Mouse (Mus musculus) adrenal gland, postnatal 14 days (tissue): ENCODE data around the gene Coq2. TPM values are rescaled to one million over a fixed set of nuclear protein-coding genes. Genes with fewer than 3 reads are reported as not detected.

Experiments used
- DNase-seq: peaks from one replicate; pipeline ENCODE4 v3.0.0; 2021; ENCODE audit warnings: mixed read lengths
- total RNA-seq: library from RNA; stranded (reverse); gene quantifications from 2 replicates; pipeline ENCODE4 v1.2.3, GENCODE M21; 2021

Coq2 gene
- total RNA-seq, 1 experiment from 2014 or later = 59.7 TPM

DNA sequence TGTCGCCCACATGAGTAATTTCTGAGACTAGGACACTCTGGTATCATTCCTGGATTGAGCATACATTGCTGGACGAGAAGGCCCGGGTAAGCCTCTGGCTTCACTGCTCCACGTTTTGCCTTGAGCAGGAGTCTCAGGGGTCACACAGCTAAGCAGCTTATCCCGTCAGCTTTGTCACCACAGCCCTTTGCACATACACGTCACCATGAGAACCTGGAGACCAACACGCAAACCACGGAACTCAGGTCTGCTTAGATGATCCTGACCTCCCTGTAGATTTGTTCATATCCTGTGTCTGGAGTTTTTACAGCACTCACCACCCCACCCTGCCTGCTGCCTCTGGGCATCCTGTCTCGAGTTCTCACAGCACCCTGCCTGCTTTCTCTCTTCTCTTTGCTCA, 54.0 kb downstream of the Coq2 start:
- DNase-seq = no peak

- no peak for DNase-seq
These were observed 55.2 kb downstream of the Coq2 start for GRCm38 (mm10) chr5:100619586-100620275.

- no peak for DNase-seq
These were observed 60.8 kb downstream of the Coq2 start for GRCm38 (mm10) chr5:100613896-100614768.

GRCm38 (mm10) chr5:100607868-100608267, 67.1 kb downstream of the Coq2 start:
- no peak for DNase-seq

- no peak for DNase-seq
These were observed 67.7 kb downstream of the Coq2 start for GRCm38 (mm10) chr5:100607090-100607762.

GRCm38 (mm10) chr5:100605828-100606229, 69.1 kb downstream of the Coq2 start:
- peak; percentile 64 for DNase-seq

Other genes with a start within 250 kb of the Coq2 start
- gene Lin54, start 174.5 kb downstream of the Coq2 start, total RNA-seq = 12.5 and 15.7 TPM in 2 replicates
- gene Cops4, start 156.8 kb downstream of the Coq2 start, total RNA-seq = 61.9 and 63.4 TPM in 2 replicates
- 9.2 and 10.8 TPM in 2 replicates for gene Plac8, start 102.9 kb downstream of the Coq2 start, total RNA-seq
- 1.3 and 2.8 TPM in 2 replicates for gene Hpse, start 44.6 kb upstream of the Coq2 start, total RNA-seq
- gene Helq, start 123.5 kb upstream of the Coq2 start, total RNA-seq = 6.6 and 8.6 TPM in 2 replicates
- 91.8 and 110 TPM in 2 replicates for gene Mrps18c, start 123.5 kb upstream of the Coq2 start, total RNA-seq
- 10.2 and 16.0 TPM in 2 replicates for gene Abraxas1, start 145.8 kb upstream of the Coq2 start, total RNA-seq
- gene Gpat3, start 170.6 kb upstream of the Coq2 start, total RNA-seq = 5.1 and 7.7 TPM in 2 replicates